Mouse (Mus musculus): ENCODE measurements around the gene Gm8978.
A peak's percentile ranks its signal among the peaks of the same experiment; 100 is the strongest.
"Not testable (repeated sequence)": the region's sequence is repeated elsewhere in the genome, so short reads cannot be mapped to it uniquely, and the experiment has no call there.

The Gm8978 gene

GRCm38 (mm10) chr19:33625152-33625551 lies at the start of gene Gm8978:
Gene Gm8978, minus strand, starts transcription at chr19:33625252.
- not testable (repeated sequence) for DNase-seq (ENCODE audit: low spot score in 2 of 2)

GRCm38 (mm10) chr19:33589626-33590302 lies 35.3 kb downstream of the Gm8978 start:
- peak; percentile 39 to 47 for DNase-seq (ENCODE audit: low spot score in 2 of 2)

- DNase-seq (ENCODE audit: low spot score in 2 of 2): not testable (repeated sequence)
Observed at GRCm38 (mm10) chr19:33568551-33568950, 56.5 kb downstream of the Gm8978 start.
